Mouse (Mus musculus): ENCODE measurements around the gene R3hdml. TPM values are rescaled to one million over a fixed set of nuclear protein-coding genes. Genes with fewer than 3 reads are reported as not detected.

Gene R3hdml
- polyA plus RNA-seq, 1 experiment: not detected

DNA sequence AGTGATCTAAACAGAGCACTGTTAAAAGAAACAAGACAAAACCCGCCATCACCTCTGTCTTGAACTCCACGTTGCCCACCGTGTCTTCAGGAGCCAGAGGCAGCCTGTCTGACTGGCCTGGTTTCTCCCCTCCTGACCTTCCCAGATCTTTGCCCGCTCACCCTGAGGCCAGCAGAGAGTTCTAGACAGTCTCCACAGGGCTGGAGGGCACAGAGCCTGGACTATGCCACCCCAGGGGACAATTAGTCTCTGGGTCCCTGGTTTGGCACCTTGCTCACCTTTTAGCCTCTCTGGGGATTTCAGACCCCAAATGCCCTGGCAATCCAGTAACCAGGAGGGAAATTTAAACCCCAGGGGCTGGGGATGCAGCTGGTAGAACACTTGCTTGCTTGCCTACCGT is 45.3 kb downstream of the R3hdml start:
- Histone ChIP-seq H3K27ac (ENCODE audit: control insufficient read depth, insufficient read depth, low read depth, low read length, poor library complexity) (no peak overlapping the region), H3K4me1 (ENCODE audit: control insufficient read depth, insufficient read depth, low read length) (no peaks in the 10 kb centered on the region)
- TF ChIP-seq CTCF (IDR thresholded peaks at IDR 0.05; ENCODE audit: control insufficient read depth, insufficient read depth, low read length): no peak
- TF ChIP-seq POLR2A (IDR thresholded peaks at IDR 0.05; ENCODE audit: borderline replicate concordance, control insufficient read depth, low read depth, low read length): no peak

GRCm38 (mm10) chr2:163538410-163538809 is 46.3 kb downstream of the R3hdml start:
- TF ChIP-seq CTCF (IDR thresholded peaks at IDR 0.05; ENCODE audit: control insufficient read depth, insufficient read depth, low read length): no peak
- TF ChIP-seq POLR2A (IDR thresholded peaks at IDR 0.05; ENCODE audit: borderline replicate concordance, control insufficient read depth, low read depth, low read length): no peak
- Histone ChIP-seq H3K4me1 (ENCODE audit: control insufficient read depth, insufficient read depth, low read length) (no peaks in the 10 kb centered on the region), H3K27ac (ENCODE audit: control insufficient read depth, insufficient read depth, low read depth, low read length, poor library complexity) (no peak overlapping the region), H3K4me3 (replicated peaks; ENCODE audit: control insufficient read depth, low read depth, low read length) (no peak overlapping the region)
- 74% methylated on average over 2 of the region's 2 CpGs for WGBS

More for the DNA sequence above, 45.3 kb downstream of the R3hdml start:
- H3K4me3 ChIP-seq (replicated peaks; ENCODE audit: control insufficient read depth, low read depth, low read length): no peak overlapping the region
- WGBS: 78% methylated on average over 5 of the region's 5 CpGs

DNA sequence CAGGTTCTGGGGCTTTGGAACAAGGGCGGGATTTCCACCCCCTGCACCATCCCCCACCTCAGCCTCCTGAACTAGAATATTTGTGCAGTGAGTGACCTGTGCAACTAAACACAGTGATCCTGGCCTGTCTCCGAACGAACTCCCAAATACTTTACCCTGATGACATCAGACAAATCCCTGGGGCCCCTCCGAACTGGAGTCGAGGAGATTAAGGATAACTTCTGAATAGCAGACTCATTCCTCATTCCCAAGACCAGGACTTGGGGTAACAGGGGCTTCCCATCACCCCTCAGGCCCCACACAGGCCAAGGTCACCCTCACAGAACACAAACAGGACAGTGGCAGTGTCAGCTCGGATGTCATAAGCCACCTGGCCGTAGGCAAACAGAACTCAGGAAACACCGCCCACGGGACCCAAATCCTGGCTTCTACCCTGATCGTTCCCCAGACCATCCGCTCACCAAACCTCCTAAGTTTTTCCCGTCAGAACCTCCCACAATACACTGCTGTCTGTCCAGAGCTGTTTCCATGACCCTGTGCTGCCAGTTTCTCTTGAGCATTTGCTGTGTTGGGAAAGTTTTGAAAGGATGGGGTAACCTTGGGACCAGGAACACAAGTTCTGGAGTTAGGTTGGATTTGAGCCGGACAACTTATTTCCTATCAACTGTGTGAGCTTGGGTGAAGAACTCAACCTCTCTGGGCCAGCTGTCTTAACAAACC is 47.4 kb downstream of the R3hdml start:
- 76% methylated on average over 13 of the region's 13 CpGs for WGBS
- TF ChIP-seq POLR2A (IDR thresholded peaks at IDR 0.05; ENCODE audit: borderline replicate concordance, control insufficient read depth, low read depth, low read length) (no peak), CTCF (IDR thresholded peaks at IDR 0.05; ENCODE audit: control insufficient read depth, insufficient read depth, low read length) (no peak)

GRCm38 (mm10) chr2:163540231-163541117 is 48.4 kb downstream of the R3hdml start:
- H3K27ac ChIP-seq (ENCODE audit: control insufficient read depth, insufficient read depth, low read depth, low read length, poor library complexity): no peak overlapping the region
- H3K4me3 ChIP-seq (replicated peaks; ENCODE audit: control insufficient read depth, low read depth, low read length): no peak overlapping the region
- no peaks in the 10 kb centered on the region for H3K4me1 ChIP-seq (ENCODE audit: control insufficient read depth, insufficient read depth, low read length)
- TF ChIP-seq POLR2A (IDR thresholded peaks at IDR 0.05; ENCODE audit: borderline replicate concordance, control insufficient read depth, low read depth, low read length) (no peak), CTCF (IDR thresholded peaks at IDR 0.05; ENCODE audit: control insufficient read depth, insufficient read depth, low read length) (no peak)
- 60% methylated on average over 9 of the region's 9 CpGs for WGBS

More for the DNA sequence above, 47.4 kb downstream of the R3hdml start:
- no peak overlapping the region for H3K27ac ChIP-seq (ENCODE audit: control insufficient read depth, insufficient read depth, low read depth, low read length, poor library complexity)
- no peaks in the 10 kb centered on the region for H3K4me1 ChIP-seq (ENCODE audit: control insufficient read depth, insufficient read depth, low read length)
- no peak overlapping the region for H3K4me3 ChIP-seq (replicated peaks; ENCODE audit: control insufficient read depth, low read depth, low read length)

DNA sequence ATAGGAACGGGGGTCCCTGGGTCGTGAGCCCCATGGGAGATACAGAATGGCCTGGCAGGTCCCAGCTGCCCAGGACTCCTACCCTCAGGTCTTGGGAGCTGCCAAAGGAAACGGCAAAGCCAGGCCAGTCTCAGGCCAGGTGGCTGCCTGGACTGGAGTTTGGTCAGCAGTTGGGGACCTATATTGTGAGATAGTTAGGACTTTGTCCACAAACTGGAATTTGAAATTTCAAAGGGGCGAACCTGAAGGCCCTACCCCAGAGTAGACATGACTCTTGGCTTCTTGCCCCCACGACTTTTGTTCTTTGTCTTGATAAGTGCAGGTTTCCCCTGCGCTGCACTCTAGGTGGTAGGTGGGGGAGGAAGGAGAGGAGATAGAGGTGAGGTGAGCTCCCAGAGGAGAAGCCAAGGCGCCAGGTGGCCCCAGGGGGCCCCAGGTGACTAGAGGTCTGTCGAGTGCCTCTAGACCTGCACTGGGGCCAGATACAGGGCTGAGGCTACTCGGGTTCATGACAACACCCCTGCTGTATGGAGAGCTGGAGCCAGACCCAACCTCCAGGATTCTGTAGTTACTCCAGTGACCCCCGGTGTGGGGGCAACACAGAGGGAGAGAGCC is 49.6 kb downstream of the R3hdml start:
- no peak for TF ChIP-seq POLR2A (IDR thresholded peaks at IDR 0.05; ENCODE audit: borderline replicate concordance, control insufficient read depth, low read depth, low read length)
- no peak for TF ChIP-seq CTCF (IDR thresholded peaks at IDR 0.05; ENCODE audit: control insufficient read depth, insufficient read depth, low read length)
- Histone ChIP-seq H3K4me1 (ENCODE audit: control insufficient read depth, insufficient read depth, low read length) (no peaks in the 10 kb centered on the region), H3K27ac (ENCODE audit: control insufficient read depth, insufficient read depth, low read depth, low read length, poor library complexity) (no peak overlapping the region), H3K4me3 (replicated peaks; ENCODE audit: control insufficient read depth, low read depth, low read length) (no peak overlapping the region)
- WGBS: 74% methylated on average over 10 of the region's 10 CpGs

GRCm38 (mm10) chr2:163542674-163543073 is 50.6 kb downstream of the R3hdml start:
- no peak for TF ChIP-seq POLR2A (IDR thresholded peaks at IDR 0.05; ENCODE audit: borderline replicate concordance, control insufficient read depth, low read depth, low read length)
- WGBS: 84% methylated on average over 10 of the region's 10 CpGs

DNA sequence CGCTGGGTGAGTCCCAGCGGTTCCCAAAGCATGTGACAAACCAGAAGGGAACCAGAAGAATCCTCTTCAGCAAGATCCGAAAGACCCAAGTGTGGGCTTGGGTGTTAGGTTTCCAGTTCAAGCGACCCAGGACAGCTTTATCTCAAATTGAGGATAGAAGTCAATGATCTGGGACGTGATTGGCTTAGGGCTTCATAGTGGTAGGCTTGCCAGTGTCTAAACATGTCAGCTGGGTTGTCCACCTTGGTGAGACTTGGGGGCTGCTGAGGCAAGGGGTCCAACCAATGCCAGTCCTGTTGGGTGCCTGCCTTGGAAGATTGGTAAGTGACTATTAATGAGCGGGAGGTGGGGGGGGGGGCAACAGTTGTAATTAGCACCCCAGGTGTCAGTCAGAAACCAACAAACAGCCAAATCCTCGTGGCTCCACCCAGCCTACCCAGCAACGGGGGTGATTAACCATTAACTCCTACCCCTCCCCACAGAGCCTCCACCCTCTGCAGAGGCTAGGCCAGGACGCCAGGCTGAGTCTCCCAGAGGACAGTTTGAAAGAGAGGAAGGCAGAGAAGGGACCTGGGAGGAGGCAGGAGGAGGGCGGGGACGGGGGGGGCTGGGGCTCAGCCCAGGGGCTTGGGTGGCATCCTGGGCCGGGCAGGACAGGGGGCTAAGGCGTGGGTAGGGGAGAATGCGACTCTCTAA is 54.7 kb downstream of the R3hdml start:
- H3K4me1 ChIP-seq (ENCODE audit: control insufficient read depth, insufficient read depth, low read length): no peaks in the 10 kb centered on the region
- H3K27ac ChIP-seq (ENCODE audit: control insufficient read depth, insufficient read depth, low read depth, low read length, poor library complexity): no peak overlapping the region
- TF ChIP-seq CTCF (IDR thresholded peaks at IDR 0.05; ENCODE audit: control insufficient read depth, insufficient read depth, low read length) (no peak), POLR2A (IDR thresholded peaks at IDR 0.05; ENCODE audit: borderline replicate concordance, control insufficient read depth, low read depth, low read length) (no peak)
- no peak overlapping the region for H3K4me3 ChIP-seq (replicated peaks; ENCODE audit: control insufficient read depth, low read depth, low read length)
- WGBS: 86% methylated on average over 14 of the region's 14 CpGs

More at GRCm38 (mm10) chr2:163542674-163543073, 50.6 kb downstream of the R3hdml start:
- Histone ChIP-seq H3K4me3 (replicated peaks; ENCODE audit: control insufficient read depth, low read depth, low read length) (no peak overlapping the region), H3K4me1 (ENCODE audit: control insufficient read depth, insufficient read depth, low read length) (no peaks in the 10 kb centered on the region), H3K27ac (ENCODE audit: control insufficient read depth, insufficient read depth, low read depth, low read length, poor library complexity) (no peak overlapping the region)
